Mouse (Mus musculus): ENCODE data around the gene Gm11077. TPM values are rescaled to one million over a fixed set of nuclear protein-coding genes. Genes with fewer than 3 reads are reported as not detected.

Gene Gm11077
- polyA plus RNA-seq, 1 experiment from 2014 or later, result not detected

GRCm38 (mm10) chr6:140799435-140800040 lies 70.5 kb downstream of the Gm11077 start:
- Histone ChIP-seq H3K36me3 (no peaks in the 10 kb centered on the region), H3K4me1 (no peaks in the 10 kb centered on the region), H3K27ac (no peak overlapping the region), H3K27me3 (no peaks in the 10 kb centered on the region), H3K9ac (no peak overlapping the region), H3K9me3 (replicated peaks) (no peaks in the 10 kb centered on the region; the same call in 1 of the 2 replicates), H3K4me2 (no peak overlapping the region), H3K4me3 (replicated peaks) (no peak overlapping the region)
- WGBS, result 79% methylated on average over 16 of the region's 16 CpGs
- ATAC-seq (replicated peaks; ENCODE audit: low FRiP score), result no peak

- no peaks in the 10 kb centered on the region for H3K4me1 ChIP-seq
- H3K4me3 ChIP-seq (replicated peaks), result no peak overlapping the region
- H3K27ac ChIP-seq, result no peak overlapping the region
- WGBS, result 79% methylated on average over 4 of the region's 4 CpGs
- ATAC-seq (replicated peaks; ENCODE audit: low FRiP score), result no peak
- no peaks in the 10 kb centered on the region for H3K36me3 ChIP-seq
- H3K9ac ChIP-seq, result no peak overlapping the region
- H3K4me2 ChIP-seq, result no peak overlapping the region
- no peaks in the 10 kb centered on the region for H3K27me3 ChIP-seq
- H3K9me3 ChIP-seq (replicated peaks), result no peaks in the 10 kb centered on the region; the same call in 1 of the 2 replicates
These were observed 71.5 kb downstream of the Gm11077 start for GRCm38 (mm10) chr6:140800587-140800986.

Other genes with a start within 250 kb of the Gm11077 start
- 11.4 and 11.7 TPM in 2 replicates for gene Aebp2, start 106.6 kb upstream of the Gm11077 start, polyA plus RNA-seq (2015; fragmentation: Nextera tagmentation; extraction: Ambion mirVana)

Measured in kidney, embryonic 15.5 days (tissue).